Mouse (Mus musculus) myocyte (in vitro differentiated cells): ENCODE measurements around the gene Tmem266. TPM values are rescaled to one million over a fixed set of nuclear protein-coding genes. Genes with fewer than 3 reads are reported as not detected.

Experiments used
- H3K27me3 ChIP-seq: one replicate; pipeline ENCODE4 v1.6.1; 2011; ENCODE audit not compliant: control insufficient read depth, insufficient read depth, insufficient read length
- H3K36me3 ChIP-seq: one replicate; pipeline ENCODE4 v1.6.1; 2011; ENCODE audit not compliant: control insufficient read depth, insufficient read depth
- H3K4me2 ChIP-seq: one replicate; pipeline ENCODE4 v1.6.1; 2011; ENCODE audit warnings: low read depth, control low read depth
- H3K4me3 ChIP-seq: one replicate; pipeline ENCODE4 v1.5.1; 2011; ENCODE audit warnings: mild to moderate bottlenecking, control low read depth, moderate library complexity
- H3K79me2 ChIP-seq: one replicate; pipeline ENCODE4 v1.6.1; 2011; ENCODE audit not compliant: control insufficient read depth, insufficient read depth
- H3ac ChIP-seq: one replicate; pipeline ENCODE4 v1.6.1; 2011; ENCODE audit not compliant: control insufficient read depth, insufficient read length
- CEBPB ChIP-seq: IDR thresholded peaks from 2 replicates; pipeline ENCODE4 v1.6.1; 2011; ENCODE audit warnings: mild to moderate bottlenecking, moderate library complexity; ENCODE audit not compliant: poor library complexity, insufficient read depth, severe bottlenecking
- E2F4 ChIP-seq: IDR thresholded peaks from one replicate; pipeline ENCODE4 v1.6.1; 2011; ENCODE audit warnings: mild to moderate bottlenecking, control low read depth, moderate library complexity; ENCODE audit not compliant: insufficient read depth
- MAX ChIP-seq: IDR thresholded peaks from one replicate; pipeline ENCODE4 v1.6.1; 2011; ENCODE audit warnings: low read depth, mild to moderate bottlenecking, control low read depth
- MYOD1 ChIP-seq, 3 experiments: IDR thresholded peaks; one replicate each; pipeline ENCODE4 v1.6.1; 2011; ENCODE audit warnings: control low read depth in 2 of 3, low read depth in 2 of 3, mild to moderate bottlenecking in 2 of 3, moderate library complexity in 1 of 3; ENCODE audit not compliant: insufficient read length in 2 of 3, control insufficient read depth in 1 of 3
- MYOG ChIP-seq, 3 experiments: IDR thresholded peaks; one replicate each; pipeline ENCODE4 v1.6.1; 2011; ENCODE audit warnings: control low read depth in 2 of 3, low read depth in 2 of 3, mild to moderate bottlenecking in 2 of 3; ENCODE audit not compliant: insufficient read length in 2 of 3, control insufficient read depth in 1 of 3, insufficient read depth in 1 of 3
- POLR2A ChIP-seq: IDR thresholded peaks from one replicate; pipeline ENCODE4 v1.6.1; 2011; ENCODE audit warnings: low read depth, mild to moderate bottlenecking, control low read depth, moderate library complexity; ENCODE audit not compliant: insufficient read length
- POLR2AphosphoS2 ChIP-seq: IDR thresholded peaks from one replicate; pipeline ENCODE4 v1.6.1; 2011; ENCODE audit warnings: low read depth, control low read depth; ENCODE audit not compliant: insufficient read length
- REST ChIP-seq: IDR thresholded peaks from one replicate; pipeline ENCODE4 v1.6.1; 2011; ENCODE audit warnings: mild to moderate bottlenecking, control low read depth, moderate library complexity; ENCODE audit not compliant: insufficient read depth, insufficient read length
- SRF ChIP-seq: IDR thresholded peaks from one replicate; pipeline ENCODE4 v1.6.1; 2011; ENCODE audit warnings: low read depth; ENCODE audit not compliant: control insufficient read depth, insufficient read length
- TCF12 ChIP-seq: IDR thresholded peaks from one replicate; pipeline ENCODE4 v1.6.1; 2011; ENCODE audit warnings: mild to moderate bottlenecking, control low read depth; ENCODE audit not compliant: poor library complexity, insufficient read depth, severe bottlenecking
- TCF3 ChIP-seq: IDR thresholded peaks from one replicate; pipeline ENCODE4 v1.6.1; 2011; ENCODE audit warnings: low read depth, control low read depth; ENCODE audit not compliant: insufficient read length
- USF1 ChIP-seq: IDR thresholded peaks from one replicate; pipeline ENCODE4 v1.6.1; 2011; ENCODE audit warnings: low read depth, mild to moderate bottlenecking, control low read depth, moderate library complexity
- polyA plus RNA-seq: library from polyadenylated mRNA; unstranded; fragments of >200 nt; fragmentation: generic; extraction: Trizol; gene quantifications from one replicate; pipeline ENCODE4 v1.2.1, GENCODE M21; 2012; ENCODE audit warnings: missing spikeins

Gene Tmem266
- polyA plus RNA-seq, 1 experiment = not detected

GRCm38 (mm10) chr9:55430133-55430532, 103.4 kb downstream of the Tmem266 start:
- Histone ChIP-seq H3K27me3 (peaks cover 6% of the 10 kb centered on the region), H3K79me2 (no peaks in the 10 kb centered on the region), H3K4me3 (no peak overlapping the region), H3K4me2 (no peak overlapping the region), H3K36me3 (no peaks in the 10 kb centered on the region), H3ac (no peak overlapping the region)
- TF ChIP-seq SRF (no peak), TCF12 (no peak), USF1 (no peak), E2F4 (no peak), REST (no peak), MYOG (IDR thresholded peaks at IDR 0.05; ENCODE audit: control insufficient read depth in 1 of 3, insufficient read depth in 1 of 3, insufficient read length in 2 of 3, low read depth in 2 of 3) (no peak), TCF3 (no peak), MAX (no peak), MYOD1 (IDR thresholded peaks at IDR 0.05; ENCODE audit: control insufficient read depth in 1 of 3, insufficient read length in 2 of 3, low read depth in 2 of 3) (no peak), POLR2A (no peak), POLR2AphosphoS2 (no peak), CEBPB (no peak)

GRCm38 (mm10) chr9:55432306-55433289, 105.9 kb downstream of the Tmem266 start:
- H3K27me3 ChIP-seq = peaks cover 13% of the 10 kb centered on the region
- H3K4me2 ChIP-seq = no peak overlapping the region
- H3K36me3 ChIP-seq = no peaks in the 10 kb centered on the region
- H3K4me3 ChIP-seq = no peak overlapping the region
- no peak for TF ChIP-seq USF1
- TF ChIP-seq MAX = no peak
- H3K79me2 ChIP-seq = no peaks in the 10 kb centered on the region
- H3ac ChIP-seq = no peak overlapping the region

DNA sequence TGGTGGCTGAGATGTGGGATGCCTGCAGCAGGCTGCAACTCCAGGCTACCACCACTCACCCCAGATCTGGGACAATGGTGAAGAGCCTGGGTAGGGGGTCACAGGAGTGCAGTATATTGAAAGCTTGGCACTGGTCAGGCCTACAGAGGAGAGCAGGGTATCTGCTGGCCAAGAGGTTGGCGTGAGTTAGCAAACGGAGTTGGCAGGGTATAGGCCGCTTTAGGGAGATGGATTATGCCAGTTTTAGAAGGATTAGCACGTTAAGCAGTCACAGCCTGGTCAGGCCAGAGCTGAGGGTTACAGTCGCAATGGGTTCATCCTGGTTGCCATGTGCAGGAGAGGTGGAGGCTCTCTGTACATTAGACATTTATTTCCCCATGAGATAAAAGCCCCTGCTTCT, 107.2 kb downstream of the Tmem266 start:
- Histone ChIP-seq H3ac (no peak overlapping the region), H3K4me3 (no peak overlapping the region), H3K4me2 (no peak overlapping the region), H3K36me3 (no peaks in the 10 kb centered on the region), H3K79me2 (no peaks in the 10 kb centered on the region), H3K27me3 (peaks cover 21% of the 10 kb centered on the region)
- no peak for TF ChIP-seq E2F4
- no peak for TF ChIP-seq MYOG (IDR thresholded peaks at IDR 0.05; ENCODE audit: control insufficient read depth in 1 of 3, insufficient read depth in 1 of 3, insufficient read length in 2 of 3, low read depth in 2 of 3)

DNA sequence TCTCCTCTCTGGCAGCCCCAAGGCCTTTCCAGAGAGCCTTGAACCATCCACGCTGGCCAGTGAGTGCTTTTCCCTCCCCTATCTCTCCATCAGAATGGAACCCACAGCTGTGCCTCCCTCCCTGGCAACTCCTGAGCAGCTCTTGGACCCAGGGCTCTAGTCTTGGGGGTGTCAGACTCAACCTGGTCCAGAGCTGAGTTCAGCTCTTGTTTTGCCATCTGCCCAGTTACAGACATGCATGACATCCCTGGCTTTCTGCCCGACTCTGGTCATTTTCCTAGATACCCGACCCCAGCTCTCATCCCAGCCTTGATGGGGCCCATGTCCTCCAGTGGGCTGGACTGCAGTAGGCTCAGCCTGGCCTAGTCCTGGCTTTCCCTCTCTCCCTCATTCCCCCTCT, 111.7 kb downstream of the Tmem266 start:
- Histone ChIP-seq H3K4me3 (no peak overlapping the region), H3ac (no peak overlapping the region), H3K4me2 (no peak overlapping the region), H3K27me3 (peaks cover 16% of the 10 kb centered on the region), H3K36me3 (no peaks in the 10 kb centered on the region), H3K79me2 (no peaks in the 10 kb centered on the region)
- TF ChIP-seq MYOG (IDR thresholded peaks at IDR 0.05; ENCODE audit: control insufficient read depth in 1 of 3, insufficient read depth in 1 of 3, insufficient read length in 2 of 3, low read depth in 2 of 3) (no peak), TCF12 (no peak), SRF (no peak), MYOD1 (IDR thresholded peaks at IDR 0.05; ENCODE audit: control insufficient read depth in 1 of 3, insufficient read length in 2 of 3, low read depth in 2 of 3) (no peak), REST (no peak), TCF3 (no peak), USF1 (no peak), MAX (no peak)

GRCm38 (mm10) chr9:55439206-55439780, 112.6 kb downstream of the Tmem266 start:
- TF ChIP-seq POLR2A = no peak
- Histone ChIP-seq H3K36me3 (no peaks in the 10 kb centered on the region), H3K4me3 (no peak overlapping the region), H3ac (no peak overlapping the region), H3K4me2 (no peak overlapping the region), H3K27me3 (peaks cover 17% of the 10 kb centered on the region), H3K79me2 (no peaks in the 10 kb centered on the region)
